Mouse (Mus musculus): ENCODE results near the gene Pnck.

Gene Pnck

GRCm38 (mm10) chrX:73659575-73660283, at the start of gene Pnck:
Gene Pnck (minus strand): TSS chrX:73660117.
- in situ Hi-C loops (cut with MboI): loop anchor here (10.0 to 25.0 kb wide), 2 partner anchors 65 to 622 kb away; partner anchors contain the start of gene Pnma5

DNA sequence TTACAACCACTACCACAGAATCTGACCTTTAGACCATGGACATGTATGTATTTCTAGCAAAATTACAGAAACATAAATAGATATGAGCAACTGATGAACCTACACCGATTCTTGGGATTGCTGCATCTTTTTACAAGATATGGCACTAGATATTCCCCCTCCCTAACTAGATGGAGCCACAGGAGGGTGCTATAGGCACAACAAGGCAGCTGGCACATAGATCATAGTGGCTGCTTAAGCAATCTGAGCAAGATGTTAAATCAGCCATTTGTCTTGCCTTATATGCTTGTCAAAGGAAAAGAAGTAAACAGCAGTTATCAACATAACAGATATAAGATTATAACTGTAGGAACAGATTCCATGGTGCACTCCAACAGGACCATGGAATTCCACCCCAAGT, 40.6 kb upstream of the Pnck start:
- in situ Hi-C loops (cut with MboI): no loop called here

- in situ Hi-C loops (cut with MboI): no loop called here
Observed at GRCm38 (mm10) chrX:73690917-73691629, 31.2 kb upstream of the Pnck start.

DNA sequence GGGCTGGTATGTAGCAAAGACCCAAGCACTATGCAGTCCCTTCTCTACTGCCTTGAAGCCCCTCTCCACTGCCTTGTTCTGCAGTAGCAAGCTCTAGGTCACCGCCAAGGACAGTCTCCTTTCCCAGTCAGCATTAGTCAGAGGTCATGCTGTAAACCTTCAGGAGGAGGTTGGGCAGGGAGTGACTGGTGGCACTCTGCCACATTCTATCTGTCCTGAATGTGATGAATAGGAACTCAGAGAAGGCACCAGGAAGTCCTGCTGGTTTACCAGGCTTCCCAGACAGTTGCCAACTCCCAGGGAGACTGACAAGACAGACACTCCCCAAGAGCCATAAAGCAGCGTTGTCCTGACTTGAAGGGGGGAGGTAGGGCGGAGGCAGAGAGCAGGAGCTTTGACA, 25.7 kb upstream of the Pnck start:
- in situ Hi-C loops (cut with MboI): no loop called here

- in situ Hi-C loops (cut with MboI): no loop called here
Observed at GRCm38 (mm10) chrX:73684978-73685377, 25.1 kb upstream of the Pnck start.

- in situ Hi-C loops (cut with MboI): no loop called here
Observed at GRCm38 (mm10) chrX:73684156-73684555, 24.2 kb upstream of the Pnck start.

DNA sequence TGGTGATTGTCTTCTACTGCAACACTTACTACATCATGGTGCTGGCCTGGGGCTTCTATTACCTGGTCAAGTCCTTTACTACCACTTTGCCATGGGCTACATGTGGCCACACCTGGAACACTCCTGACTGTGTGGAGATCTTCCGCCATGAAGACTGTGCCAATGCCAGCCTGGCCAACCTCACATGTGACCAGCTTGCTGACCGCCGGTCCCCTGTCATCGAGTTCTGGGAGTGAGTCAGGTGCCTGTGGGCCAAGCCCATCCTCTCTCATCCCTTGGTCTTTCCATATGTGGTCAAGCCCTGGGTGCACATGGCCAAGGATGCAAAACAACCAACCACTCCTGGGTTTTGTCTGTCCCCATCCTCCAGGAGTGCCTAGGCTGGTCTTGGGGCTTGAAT, 16.8 kb upstream of the Pnck start:
- in situ Hi-C loops (cut with MboI): no loop called here

- in situ Hi-C loops (cut with MboI): no loop called here
Observed at GRCm38 (mm10) chrX:73675231-73675630, 15.3 kb upstream of the Pnck start.

DNA sequence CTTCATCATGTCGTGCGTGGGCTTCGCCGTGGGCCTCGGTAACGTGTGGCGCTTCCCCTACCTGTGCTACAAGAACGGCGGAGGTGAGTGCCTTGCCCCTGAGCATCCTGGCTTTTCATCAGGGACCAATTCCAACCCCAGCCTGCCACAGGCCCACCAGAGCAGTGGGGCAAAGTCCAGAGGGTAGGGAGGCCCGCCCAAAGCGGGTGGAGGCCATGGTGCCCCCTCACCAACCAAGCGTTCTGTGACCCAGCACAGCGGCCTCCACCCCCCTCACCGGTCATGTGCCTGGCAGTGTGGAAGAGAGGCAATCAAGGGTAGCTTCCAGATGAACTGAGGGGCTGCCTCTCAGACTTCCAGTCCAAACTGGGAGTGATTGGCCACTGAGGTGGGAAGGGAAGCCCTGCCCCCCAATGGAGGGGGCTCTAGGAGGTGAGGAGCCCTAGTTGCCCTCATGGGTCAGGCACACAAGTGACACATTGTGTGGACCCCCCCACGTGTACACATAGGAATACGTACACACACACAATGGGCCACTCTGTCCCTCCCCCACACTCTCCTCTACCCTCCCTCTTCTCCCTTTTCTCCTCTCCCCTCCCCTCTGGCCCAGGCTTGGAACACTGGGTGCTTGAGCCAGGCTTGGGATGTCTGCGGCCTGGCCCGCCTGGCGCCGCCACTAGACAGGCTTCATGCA, 14.2 kb upstream of the Pnck start:
- in situ Hi-C loops (cut with MboI): loop anchor here (25.0 kb wide), 1 partner anchor 637 kb away; the partner anchor contains the start of gene Pnma5

GRCm38 (mm10) chrX:73673619-73673967, 13.7 kb upstream of the Pnck start:
- in situ Hi-C loops (cut with MboI): loop anchor here (25.0 kb wide), 1 partner anchor 636 kb away; the partner anchor contains the start of gene Pnma5

GRCm38 (mm10) chrX:73672879-73673618, 13.1 kb upstream of the Pnck start, which contains the start of gene Slc6a8:
Gene Slc6a8 (plus strand): TSS chrX:73673150.
- in situ Hi-C loops (cut with MboI): loop anchor here (25.0 kb wide), 1 partner anchor 636 kb away; the partner anchor contains the start of gene Pnma5

- in situ Hi-C loops (cut with MboI): loop anchor here (25.0 kb wide), 1 partner anchor 635 kb away; the partner anchor contains the start of gene Pnma5
Observed at GRCm38 (mm10) chrX:73672031-73672431, 12.1 kb upstream of the Pnck start.

- in situ Hi-C loops (cut with MboI): loop anchor here (25.0 kb wide), 1 partner anchor 626 kb away; the partner anchor contains the start of gene Pnma5
Observed at GRCm38 (mm10) chrX:73663143-73663542, 3.2 kb upstream of the Pnck start.

DNA sequence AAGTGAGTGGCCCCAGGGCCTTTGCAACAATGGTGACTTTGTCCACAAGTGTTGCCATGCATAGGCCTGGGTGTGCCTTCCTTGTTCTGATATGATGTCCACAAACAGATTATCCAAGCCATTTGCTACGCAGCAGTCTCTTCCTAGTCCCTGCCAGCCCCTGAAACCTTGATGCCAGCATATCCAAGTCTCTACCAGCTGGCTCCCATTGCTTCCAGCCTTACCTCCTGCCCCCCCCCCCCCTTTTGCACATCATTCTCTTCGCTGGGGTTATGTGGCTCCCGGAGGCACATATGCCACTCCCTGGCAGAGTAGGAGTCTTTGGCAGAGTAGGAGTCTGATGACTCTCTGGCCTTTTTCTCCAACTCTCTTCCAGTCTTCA, 358 bp upstream of the Pnck start:
- in situ Hi-C loops (cut with MboI): loop anchor here (25.0 kb wide), 1 partner anchor 623 kb away; the partner anchor contains the start of gene Pnma5

DNA sequence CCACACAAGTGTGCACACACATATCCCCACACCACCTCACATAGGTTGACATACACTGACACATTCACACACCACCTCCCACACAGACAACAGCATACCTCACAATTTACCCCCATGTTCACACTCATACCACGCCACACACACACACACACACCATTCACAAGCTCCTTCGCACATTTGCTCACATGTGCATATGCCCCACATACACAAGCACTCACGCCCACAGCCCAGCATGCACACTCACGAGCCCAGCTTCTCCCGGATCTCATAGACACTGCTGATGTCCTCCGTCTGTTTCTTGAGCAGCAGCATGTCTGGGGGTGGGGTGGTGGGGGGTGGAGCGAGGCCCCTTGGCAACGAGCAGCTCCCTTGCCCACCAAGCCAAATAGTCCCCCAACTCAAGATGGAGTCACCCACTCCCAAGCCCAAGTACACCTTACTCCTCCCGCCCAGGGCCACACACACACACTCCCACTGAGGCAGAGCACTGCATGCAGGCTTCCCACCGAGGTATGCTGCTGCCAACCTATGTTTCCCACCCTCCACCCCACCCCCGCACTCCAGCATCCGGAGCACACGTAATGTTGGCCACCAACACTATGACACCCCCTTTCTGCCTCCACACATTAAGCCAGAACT, 862 bp downstream of the Pnck start:
- in situ Hi-C loops (cut with MboI): loop anchor here (10.0 to 25.0 kb wide), 2 partner anchors 64 to 622 kb away; partner anchors contain the start of gene Pnma5

DNA sequence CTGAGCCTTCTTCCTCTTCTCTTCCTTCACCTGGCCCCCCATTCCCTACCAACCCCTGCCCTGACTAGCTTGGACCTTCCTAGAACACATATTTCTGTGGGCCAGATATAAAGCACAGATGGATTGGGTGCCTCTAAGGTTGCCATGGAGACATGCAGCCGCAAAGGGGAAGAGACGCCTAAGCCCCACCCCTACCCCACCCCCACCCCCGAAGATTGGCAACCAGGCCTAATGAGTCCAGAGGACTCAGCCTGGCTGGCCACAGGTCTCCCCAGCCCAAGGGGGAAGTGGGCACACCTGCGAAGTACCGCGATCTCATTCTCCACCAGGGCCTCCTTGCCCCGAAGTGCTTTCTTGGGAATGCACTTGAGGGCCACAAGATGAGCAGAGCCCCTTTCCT, 1.5 kb downstream of the Pnck start:
- in situ Hi-C loops (cut with MboI): loop anchor here (10.0 to 25.0 kb wide), 2 partner anchors 64 to 621 kb away; partner anchors contain the start of gene Pnma5

DNA sequence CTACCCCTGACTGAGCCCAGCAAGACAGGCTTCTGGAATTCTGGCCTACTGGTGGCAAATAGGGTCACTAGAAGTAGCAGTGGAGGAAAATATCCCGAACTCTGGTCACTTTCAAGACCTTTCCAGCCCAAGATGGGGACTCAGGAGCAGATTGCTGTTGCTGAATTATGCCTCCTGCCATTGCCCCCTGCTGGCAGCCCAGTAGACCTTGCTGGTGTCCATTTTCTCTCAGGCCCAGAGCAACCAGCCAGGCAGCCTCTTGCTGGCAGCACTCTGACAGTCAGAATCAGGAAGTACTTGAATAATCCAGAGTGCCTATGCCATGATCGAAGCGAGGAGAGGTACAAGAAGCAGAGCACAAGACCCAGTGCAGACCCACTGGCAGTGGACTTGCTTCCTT, 4.4 kb downstream of the Pnck start:
- in situ Hi-C loops (cut with MboI): loop anchor here (10.0 to 25.0 kb wide), 2 partner anchors 61 to 618 kb away; partner anchors contain the start of gene Pnma5

GRCm38 (mm10) chrX:73654177-73654576, 5.7 kb downstream of the Pnck start:
- in situ Hi-C loops (cut with MboI): loop anchor here (10.0 to 25.0 kb wide), 2 partner anchors 59 to 617 kb away; partner anchors contain the start of gene Pnma5

GRCm38 (mm10) chrX:73653392-73653791, 6.5 kb downstream of the Pnck start:
- in situ Hi-C loops (cut with MboI): loop anchor here (10.0 to 25.0 kb wide), 2 partner anchors 59 to 616 kb away; partner anchors contain the start of gene Pnma5

DNA sequence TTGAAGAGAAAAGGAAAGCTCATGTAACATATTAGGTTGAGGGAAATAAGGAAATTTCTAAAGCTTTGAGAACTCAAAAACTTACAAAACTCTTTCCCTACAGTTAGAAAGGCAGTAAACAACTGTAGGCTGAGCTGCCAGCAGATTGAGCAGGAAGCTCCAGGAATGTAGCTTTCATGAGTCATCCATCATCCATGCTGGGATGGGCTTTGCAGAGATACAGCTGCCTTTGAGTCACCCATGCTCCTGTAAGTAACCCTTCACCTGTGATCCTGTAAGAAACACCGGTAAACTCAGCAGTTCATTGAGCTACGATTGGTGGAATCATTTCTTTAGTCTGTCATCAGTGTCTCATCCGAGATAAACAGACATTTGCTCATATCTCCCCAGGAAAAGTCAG, 9.0 kb downstream of the Pnck start:
- in situ Hi-C loops (cut with MboI): loop anchor here (10.0 to 25.0 kb wide), 2 partner anchors 56 to 614 kb away; partner anchors contain the start of gene Pnma5

Measured in mature B cell (primary cell).